Mouse (Mus musculus) kidney, adult 9 months (tissue): ENCODE data around the gene Snd1.
"Not testable (repeated sequence)": the region's sequence is repeated elsewhere in the genome, so short reads cannot be mapped to it uniquely, and the experiment has no call there.

ENCODE experiments used
- DNase-seq: peaks from one replicate; pipeline ENCODE4 v3.0.0; 2022

Gene Snd1

DNA sequence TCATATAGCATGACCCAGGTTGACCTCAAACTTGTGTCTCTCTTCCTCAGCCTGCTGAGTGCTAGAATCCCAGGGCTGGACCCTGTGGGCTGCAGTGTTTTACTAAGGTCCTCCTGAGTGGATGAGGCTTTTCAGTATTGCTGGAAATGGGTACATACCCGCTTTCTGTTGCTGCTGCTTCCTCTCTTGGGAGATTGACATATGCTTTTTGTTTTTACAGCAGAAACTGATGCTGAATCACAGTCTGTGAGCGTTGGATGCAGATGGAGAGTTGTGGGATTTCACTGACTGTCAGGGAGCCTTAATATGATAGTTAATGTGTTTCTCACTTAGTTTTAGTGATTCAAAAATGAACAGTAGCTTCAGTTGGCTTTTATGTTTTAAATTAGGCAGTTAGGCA lies 11.5 kb downstream of the Snd1 start:
- no peak for DNase-seq

DNA sequence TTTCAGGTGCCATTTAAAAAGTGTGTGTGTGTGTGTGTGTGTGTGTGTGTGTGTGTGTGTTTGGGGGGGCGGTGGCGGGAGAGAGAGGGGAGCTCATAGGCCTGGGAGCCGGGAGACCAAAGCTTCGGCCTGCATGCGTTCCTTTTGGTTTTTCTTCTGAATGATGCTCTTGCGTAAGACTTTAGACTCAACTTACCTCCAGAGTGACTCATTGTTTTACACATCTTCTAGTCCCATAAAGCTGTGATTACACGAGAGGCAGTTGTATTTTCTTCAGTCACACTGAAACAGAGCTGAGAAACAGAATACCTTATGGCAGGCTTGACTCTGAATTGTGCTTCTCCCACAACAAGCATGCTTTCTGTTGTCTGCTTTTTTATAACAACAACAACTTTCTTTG lies 12.0 kb downstream of the Snd1 start:
- no peak for DNase-seq

DNA sequence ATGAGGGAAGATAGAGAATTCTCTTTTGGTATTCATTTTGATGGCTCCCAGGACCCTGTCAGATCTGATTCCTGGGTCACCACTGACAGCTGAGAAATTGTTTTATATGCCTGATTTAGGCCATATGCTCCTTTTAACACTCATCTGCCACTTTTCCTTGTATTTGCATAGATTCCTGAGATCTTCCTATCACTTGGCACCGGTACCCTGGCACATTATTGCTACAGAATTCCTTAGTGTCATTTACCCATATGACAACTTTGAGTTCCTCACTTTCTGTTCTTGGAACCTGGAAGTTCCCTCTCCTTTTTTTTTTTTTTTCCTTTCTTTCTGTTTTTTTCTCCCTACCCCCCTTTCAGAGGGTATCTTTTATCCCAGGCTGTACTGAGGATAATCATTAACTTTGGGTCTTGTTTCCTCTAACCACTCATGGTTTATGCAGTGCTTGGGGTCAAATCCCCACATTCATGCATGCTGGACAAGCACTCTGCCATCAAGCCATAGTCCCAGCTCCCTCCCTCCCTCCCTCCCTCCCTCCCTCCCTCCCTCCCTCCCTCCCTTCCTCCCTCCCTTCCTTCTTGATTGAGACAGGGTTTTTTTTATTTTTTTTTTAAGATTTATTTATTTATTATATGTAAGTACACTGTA lies 13.4 kb downstream of the Snd1 start:
- DNase-seq: peak; percentile 34

DNA sequence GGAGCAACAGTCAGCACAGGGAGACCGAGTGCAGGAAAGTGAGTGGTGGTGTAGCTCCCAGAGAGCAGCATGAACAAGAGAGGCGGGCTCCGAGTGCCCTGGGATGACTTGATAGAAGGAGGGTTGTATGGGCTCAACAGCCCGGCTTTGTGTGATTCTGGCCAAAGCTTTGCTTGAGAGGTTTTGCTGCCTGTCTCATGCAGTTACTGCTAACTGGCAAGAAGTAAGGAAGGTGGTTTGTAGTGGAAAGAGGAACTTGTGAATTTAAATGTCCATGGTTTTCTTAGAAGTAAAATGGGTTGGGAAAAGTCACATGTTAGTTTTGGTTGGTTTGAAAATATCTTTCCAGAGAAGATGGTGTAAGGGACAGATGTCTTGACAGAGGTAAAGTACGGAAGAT lies 15.7 kb downstream of the Snd1 start:
- DNase-seq: no peak

- DNase-seq: no peak
Observed at GRCm38 (mm10) chr6:28491198-28491597, 16.3 kb downstream of the Snd1 start.

GRCm38 (mm10) chr6:28497837-28498236 lies 22.9 kb downstream of the Snd1 start:
- peak; percentile 63 for DNase-seq

DNA sequence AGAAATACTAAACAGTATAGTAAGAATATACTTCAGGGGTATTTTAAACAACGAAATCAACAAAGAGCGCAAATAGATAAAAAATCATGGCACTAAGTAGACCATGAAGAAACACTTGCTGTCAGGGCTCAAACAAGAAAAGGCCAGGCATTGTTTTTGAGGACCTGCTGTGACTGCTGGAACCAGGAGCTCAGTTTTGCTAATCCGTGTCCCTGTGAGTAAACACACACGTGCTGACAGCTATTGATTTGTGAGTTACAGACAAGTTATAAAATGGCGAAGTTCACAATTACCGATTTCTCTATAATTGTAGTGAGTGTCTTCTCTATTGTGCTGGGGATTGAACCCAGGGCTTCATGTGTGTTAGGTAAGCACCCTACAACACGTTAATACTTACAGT lies 27.6 kb downstream of the Snd1 start:
- DNase-seq: no peak

DNA sequence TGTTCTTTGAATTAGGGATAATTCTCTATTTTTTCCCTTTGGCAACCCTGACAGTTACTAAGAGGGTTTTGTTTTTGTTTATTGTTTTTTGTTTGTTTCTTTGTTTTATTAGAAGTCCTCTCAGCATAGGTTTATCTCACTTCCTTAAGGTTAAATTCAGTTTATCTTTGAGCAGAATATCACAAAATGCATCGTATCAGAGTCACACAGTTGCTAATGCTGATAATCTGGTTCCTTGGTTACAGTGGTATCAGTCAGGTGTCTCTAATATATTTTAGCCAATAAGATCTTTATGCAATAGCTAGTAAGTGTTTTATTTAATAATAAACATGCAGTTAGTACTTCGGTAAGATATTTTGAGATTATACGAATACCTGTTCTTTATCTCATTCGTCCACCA lies 28.2 kb downstream of the Snd1 start:
- DNase-seq: no peak

DNA sequence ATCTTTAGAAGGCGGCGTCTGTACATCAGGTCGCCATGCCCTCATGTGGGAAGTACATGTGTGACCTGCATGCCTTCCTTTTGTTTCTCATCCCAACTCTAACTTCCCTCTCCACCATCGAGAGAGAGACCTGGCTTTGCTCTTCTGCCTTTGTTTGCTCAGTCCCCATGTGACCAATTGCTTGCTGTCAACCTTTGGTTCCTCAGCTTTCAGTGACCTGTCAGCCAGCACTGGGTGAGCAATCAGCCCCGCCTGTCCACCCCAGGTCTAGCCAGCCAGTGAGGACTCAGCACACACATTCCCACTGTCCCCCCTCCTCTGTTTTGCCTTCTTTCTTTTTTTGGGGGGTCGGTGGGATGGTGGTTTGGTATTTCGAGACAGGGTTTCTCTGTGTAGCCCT lies 29.7 kb downstream of the Snd1 start:
- no peak for DNase-seq

GRCm38 (mm10) chr6:28507759-28508158 lies 32.8 kb downstream of the Snd1 start:
- DNase-seq: no peak

DNA sequence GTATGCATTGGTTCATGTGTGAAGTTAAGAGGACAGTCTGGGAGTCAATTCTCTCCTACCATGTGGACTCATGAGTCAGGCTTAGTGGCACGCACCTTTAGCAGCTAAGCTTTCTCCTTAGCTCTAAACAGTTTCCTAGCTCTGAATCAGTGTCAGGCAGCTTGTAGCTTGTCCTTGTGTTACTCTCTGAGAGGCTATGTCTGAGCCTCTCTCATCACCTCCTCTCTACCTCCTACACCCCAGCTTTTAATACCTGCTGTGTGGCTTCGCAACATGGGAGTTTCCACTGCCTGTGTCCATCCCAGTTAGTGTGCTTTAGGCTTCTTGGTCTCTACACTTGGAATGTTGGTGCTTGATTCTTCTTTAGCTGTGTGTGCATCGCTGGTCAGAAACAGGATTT lies 39.3 kb downstream of the Snd1 start:
- no peak for DNase-seq

- DNase-seq: no peak
Observed at GRCm38 (mm10) chr6:28514830-28515350, 40.0 kb downstream of the Snd1 start.

DNA sequence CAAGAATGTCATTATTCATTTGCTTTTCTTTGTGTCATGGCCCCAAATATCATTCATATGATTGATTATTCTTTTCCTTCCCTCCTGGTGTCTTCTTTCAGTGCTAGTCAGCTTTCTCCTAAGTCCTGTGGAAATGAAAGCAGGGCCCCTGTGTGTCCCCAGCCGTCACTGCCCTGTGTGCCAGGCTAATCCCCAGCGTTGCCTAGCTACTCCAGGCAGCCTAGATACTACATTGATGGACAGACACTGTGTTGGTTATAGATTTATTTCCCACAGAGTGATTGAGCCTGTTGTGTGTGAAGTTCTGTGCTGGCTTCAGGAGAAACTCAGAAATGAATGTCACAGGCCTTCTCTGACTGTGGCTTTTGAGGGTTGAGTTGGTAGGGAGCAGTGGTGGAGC lies 41.7 kb downstream of the Snd1 start:
- no peak for DNase-seq

- no peak for DNase-seq
Observed at GRCm38 (mm10) chr6:28517050-28517449, 42.1 kb downstream of the Snd1 start.

GRCm38 (mm10) chr6:28519426-28519825 lies 44.5 kb downstream of the Snd1 start:
- no peak for DNase-seq

DNA sequence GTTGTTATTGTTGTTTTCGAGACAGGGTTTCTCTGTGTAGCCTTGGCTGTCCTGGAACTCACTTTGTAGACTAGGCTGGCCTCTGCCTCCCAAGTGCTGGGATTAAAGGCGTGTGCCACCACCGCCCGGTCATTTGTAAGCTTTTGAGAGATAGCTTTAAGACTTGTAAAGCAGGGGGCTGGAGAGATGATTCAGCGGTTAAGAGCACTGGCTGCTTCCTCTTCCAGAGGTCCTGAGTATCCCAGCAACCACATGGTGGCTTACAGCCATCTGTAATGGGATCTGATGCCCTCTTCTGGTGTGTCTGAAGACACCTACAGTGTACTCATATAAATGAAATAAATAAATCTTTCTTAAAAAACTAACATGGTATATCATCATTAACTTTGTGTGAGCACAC lies 45.8 kb downstream of the Snd1 start:
- DNase-seq: not testable (repeated sequence)

DNA sequence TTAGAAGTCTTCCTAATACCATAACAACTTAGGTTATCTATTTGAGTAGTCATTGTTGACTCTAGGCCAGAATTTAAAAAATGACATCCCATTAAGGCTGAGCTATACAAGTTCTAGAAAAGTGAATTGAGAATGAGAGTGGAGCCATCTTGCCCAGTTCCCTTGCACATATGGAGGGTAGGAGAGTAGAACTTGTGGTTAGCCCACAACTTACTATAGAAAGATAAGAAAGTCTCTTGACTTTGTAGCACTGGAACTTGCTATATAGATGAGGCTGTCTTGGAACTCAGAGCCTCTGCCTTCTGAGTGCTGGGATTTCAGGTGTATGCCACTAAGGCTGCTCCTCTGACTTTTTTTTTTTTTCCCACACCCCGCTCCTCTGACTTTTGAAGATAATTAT lies 46.5 kb downstream of the Snd1 start:
- no peak for DNase-seq

DNA sequence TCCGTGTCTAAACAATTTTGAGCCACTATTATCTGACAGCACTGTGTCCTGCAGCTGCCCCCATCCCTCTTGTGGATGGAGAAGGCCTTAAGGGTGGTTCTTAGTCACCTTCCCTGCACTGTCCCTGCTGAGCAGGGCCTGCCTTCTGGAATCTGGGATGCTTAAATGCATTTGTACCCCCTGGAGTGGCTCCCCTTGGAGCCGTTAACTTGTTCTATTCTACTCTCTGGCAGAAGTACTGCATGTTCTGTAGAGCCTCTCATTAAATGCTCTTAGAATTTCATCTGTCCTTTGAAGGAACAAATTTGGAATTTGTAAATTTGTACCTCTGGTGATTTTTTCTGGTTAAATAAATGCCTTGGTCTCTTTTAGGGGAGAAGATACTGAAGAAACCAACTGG lies 50.6 kb downstream of the Snd1 start:
- DNase-seq: no peak

DNA sequence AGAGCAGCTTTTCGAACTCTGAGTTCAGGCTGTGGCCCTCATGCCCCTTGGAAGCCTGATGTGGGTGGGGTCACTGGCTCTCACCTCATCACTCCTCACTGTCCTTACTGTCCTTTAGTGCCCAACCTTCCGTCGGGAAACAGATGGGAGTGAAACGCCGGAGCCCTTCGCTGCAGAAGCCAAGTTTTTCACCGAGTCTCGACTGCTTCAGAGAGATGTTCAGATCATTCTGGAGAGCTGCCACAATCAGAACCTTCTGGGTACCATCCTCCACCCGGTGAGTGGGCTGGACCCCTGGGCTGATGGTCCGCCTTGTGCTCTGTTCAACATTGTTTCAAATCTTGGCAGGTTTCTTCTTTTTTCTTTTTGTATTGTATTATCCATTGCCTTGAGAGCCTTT lies 52.5 kb downstream of the Snd1 start:
- DNase-seq: no peak

- DNase-seq: no peak
Observed at GRCm38 (mm10) chr6:28528208-28528607, 53.3 kb downstream of the Snd1 start.

DNA sequence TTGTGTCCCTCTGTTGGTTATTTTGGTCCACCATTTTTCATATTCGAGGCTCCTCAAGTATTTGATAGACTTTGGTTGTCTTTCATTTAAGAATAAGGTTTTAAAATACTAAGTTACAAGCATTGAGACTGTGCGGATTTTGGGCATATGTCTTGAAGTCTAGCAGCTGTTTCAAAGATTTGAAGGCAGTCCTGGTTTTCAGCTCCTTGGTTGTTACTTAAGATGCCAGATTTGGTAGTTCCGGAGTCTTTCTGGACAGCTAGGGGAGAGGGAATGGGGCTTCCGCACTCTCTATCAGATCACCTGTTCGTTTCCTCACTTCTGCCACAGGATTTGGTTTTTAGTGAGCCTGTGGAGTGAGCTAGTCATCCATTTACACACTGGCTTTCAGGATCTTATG lies 61.5 kb downstream of the Snd1 start:
- DNase-seq: no peak

DNA sequence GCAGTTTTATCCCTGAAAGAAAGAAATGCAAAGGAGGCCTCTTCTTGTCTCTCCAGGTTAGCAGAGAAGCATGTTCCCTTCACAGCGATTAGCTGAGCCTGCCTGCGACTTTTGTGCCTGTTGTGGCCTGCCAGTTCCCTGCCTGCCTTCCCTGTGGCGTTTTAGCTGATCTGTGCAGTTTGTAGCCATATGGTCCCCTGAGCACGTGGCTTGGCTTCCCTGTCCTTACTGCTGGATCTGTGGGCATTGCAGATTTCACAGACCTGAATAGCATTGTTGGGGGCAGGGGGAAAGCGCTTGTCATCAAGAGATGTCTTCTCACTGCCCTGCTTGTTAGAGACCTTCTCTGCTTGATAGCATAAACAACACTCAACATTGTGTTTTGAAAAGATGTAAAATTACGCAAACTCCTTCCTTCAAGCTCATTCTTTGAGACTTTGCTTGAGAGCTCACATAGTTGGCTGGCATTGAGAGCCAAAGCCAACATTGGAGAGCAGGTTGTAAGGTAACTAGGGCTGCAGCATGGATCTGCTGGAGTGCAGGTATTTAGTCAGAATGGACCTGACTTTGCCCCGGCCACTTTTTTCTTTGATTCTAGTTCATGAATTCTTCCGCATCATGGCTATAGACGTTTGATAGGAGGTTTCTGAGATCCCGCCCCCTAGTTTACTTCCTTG lies 63.0 kb downstream of the Snd1 start:
- DNase-seq: no peak

- no peak for DNase-seq
Observed at GRCm38 (mm10) chr6:28542298-28542701, 67.4 kb downstream of the Snd1 start.

DNA sequence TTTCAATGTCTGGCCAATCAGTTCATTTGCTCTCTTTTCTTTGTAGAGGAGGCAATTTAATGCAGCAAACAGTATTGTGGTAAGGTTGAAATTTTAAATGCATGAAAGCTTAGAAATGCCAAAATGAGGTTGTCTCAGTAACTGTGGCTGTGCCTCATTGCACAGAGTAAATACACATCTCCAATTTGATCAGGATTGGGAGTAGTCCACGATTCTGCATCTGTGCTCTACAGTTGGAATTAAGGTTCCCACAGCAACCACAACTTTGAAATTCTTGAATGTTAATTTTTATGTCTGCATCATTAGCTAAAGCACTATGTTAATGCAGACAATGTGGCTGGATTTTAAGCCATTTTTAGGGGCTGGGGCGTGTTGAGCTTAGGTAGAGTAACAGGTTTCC lies 72.0 kb downstream of the Snd1 start:
- DNase-seq: no peak

- no peak for DNase-seq
Observed at GRCm38 (mm10) chr6:28549374-28549773, 74.4 kb downstream of the Snd1 start.
